Mouse (Mus musculus): Measurements from ENCODE around the gene Nup85. TPM values are rescaled to one million over a fixed set of nuclear protein-coding genes. Genes with fewer than 3 reads are reported as not detected.
A peak's percentile ranks its signal among the peaks of the same experiment; 100 is the strongest.

Gene Nup85
- polyA plus RNA-seq, 1 experiment = 42.6 TPM

DNA sequence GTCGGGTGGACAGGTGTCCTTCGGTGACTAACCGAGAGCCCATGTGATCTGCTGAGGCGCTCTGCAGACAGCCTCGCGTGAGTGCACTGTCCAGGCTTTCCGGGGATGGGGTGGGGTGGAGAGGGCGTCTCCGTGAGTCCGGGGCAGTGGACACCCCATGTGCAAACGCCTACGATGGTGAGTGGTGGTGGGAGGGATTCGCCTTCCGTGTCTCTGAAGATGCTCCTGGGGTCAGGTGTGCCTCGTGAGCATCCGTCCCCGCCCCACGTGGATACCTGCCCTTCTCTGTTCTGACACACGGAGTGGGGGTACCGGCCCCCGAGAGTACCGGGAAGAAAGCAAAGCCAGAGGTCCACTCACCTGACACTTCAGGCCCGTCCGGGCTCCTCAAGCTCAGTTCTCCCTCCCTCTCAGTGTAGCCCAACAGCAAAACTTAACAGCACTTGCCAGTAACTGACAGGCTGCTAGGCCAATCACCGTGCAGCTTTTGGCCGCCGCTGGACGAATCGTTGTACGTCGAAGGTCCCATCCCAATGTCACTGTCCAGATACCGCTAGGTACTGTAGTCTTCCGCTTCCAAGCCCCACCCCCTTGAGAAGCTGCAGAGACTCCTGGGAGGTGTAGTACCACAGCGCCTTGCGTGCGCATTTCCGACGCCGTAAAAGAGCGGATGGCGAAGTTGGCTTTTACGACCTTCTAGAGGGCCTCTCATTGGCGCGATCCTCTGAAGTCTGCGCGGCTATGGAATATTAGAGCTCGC lies 63.7 kb downstream of the Nup85 start, which contains the start of gene Slc25a19:
Gene Slc25a19 (minus strand): TSS at position 591 of the 760 bp plus-strand sequence.
- H3K4me3 ChIP-seq (ENCODE audit: control insufficient read depth, low read depth, low read length) = peak within 1 kb of the TSS; percentile 90
- no peaks in the 10 kb centered on the region for H3K36me3 ChIP-seq (ENCODE audit: control insufficient read depth, insufficient read depth, low read length)
- H3K27ac ChIP-seq (ENCODE audit: control insufficient read depth, insufficient read depth, low read depth, low read length) = peak within 1 kb of the TSS; percentile 86
- no peak for TF ChIP-seq CTCF (IDR thresholded peaks at IDR 0.05; ENCODE audit: control insufficient read depth, insufficient read depth, insufficient replicate concordance, low read depth, low read length)
- peak; percentile 83 for TF ChIP-seq POLR2A (IDR thresholded peaks at IDR 0.05; ENCODE audit: control insufficient read depth, low read depth, low read length)
- no peaks in the 10 kb centered on the region for H3K27me3 ChIP-seq (ENCODE audit: control insufficient read depth, insufficient read depth, low read length)
- peaks cover 2% of the 10 kb centered on the region; the same call in 1 of the 2 replicates for H3K4me1 ChIP-seq (ENCODE audit: control insufficient read depth, insufficient read depth, low read length)

- Histone ChIP-seq H3K27ac (ENCODE audit: control insufficient read depth, insufficient read depth, low read depth, low read length) (no peak overlapping the region), H3K4me1 (ENCODE audit: control insufficient read depth, insufficient read depth, low read length) (peaks cover 2% of the 10 kb centered on the region; the same call in 1 of the 2 replicates), H3K4me3 (ENCODE audit: control insufficient read depth, low read depth, low read length) (peak overlapping the region; percentile 90), H3K27me3 (ENCODE audit: control insufficient read depth, insufficient read depth, low read length) (no peaks in the 10 kb centered on the region), H3K36me3 (ENCODE audit: control insufficient read depth, insufficient read depth, low read length) (no peaks in the 10 kb centered on the region)
- TF ChIP-seq POLR2A (IDR thresholded peaks at IDR 0.05; ENCODE audit: control insufficient read depth, low read depth, low read length) (no peak), CTCF (IDR thresholded peaks at IDR 0.05; ENCODE audit: control insufficient read depth, insufficient read depth, insufficient replicate concordance, low read depth, low read length) (no peak)
Observed at GRCm38 (mm10) chr11:115628465-115629101, 64.3 kb downstream of the Nup85 start.

DNA sequence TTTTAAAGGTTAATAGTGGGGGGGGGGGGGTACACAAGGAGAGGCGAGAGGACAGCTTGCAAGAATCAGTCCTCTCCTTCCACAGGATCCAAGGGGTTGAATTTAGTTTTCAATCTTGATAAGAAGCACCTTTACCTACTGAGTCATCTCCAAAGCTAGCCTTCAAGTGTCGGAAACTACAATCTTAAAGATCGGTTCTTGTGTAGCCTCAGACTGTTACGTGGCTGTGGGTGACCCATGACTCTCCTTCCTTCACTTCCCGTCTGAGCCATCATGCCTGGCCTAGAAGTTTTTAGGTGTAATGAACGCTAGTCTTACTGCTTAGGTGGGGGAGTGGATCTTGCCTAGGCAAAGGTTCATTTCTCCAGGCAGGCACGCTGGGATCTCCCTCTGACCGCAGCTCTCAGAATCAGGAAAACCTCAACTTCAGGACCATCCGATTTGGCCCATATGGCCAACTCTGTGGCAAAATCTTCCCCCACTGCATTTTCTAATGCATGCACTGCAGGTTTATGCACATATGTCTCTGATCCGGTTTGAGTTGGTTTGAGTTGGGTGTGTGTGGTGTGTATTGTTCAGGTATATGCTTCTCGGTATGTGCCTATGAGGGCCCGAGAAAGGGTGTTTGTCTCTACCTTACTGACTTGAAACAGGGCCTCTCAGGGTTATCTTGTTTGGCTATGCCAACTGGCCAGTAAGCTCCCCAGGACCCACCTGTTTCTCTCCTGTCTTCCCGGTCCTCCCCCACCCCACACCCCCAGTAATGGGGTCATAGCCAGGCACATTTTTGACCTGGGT lies 65.7 kb downstream of the Nup85 start:
- no peak overlapping the region for H3K27ac ChIP-seq (ENCODE audit: control insufficient read depth, insufficient read depth, low read depth, low read length)
- H3K27me3 ChIP-seq (ENCODE audit: control insufficient read depth, insufficient read depth, low read length) = no peaks in the 10 kb centered on the region
- TF ChIP-seq CTCF (IDR thresholded peaks at IDR 0.05; ENCODE audit: control insufficient read depth, insufficient read depth, insufficient replicate concordance, low read depth, low read length) (no peak), POLR2A (IDR thresholded peaks at IDR 0.05; ENCODE audit: control insufficient read depth, low read depth, low read length) (no peak)
- H3K36me3 ChIP-seq (ENCODE audit: control insufficient read depth, insufficient read depth, low read length) = no peaks in the 10 kb centered on the region
- peaks cover 2% of the 10 kb centered on the region for H3K4me1 ChIP-seq (ENCODE audit: control insufficient read depth, insufficient read depth, low read length)
- H3K4me3 ChIP-seq (ENCODE audit: control insufficient read depth, low read depth, low read length) = no peak overlapping the region

- Histone ChIP-seq H3K27ac (ENCODE audit: control insufficient read depth, insufficient read depth, low read depth, low read length) (no peak overlapping the region), H3K4me3 (ENCODE audit: control insufficient read depth, low read depth, low read length) (no peak overlapping the region), H3K36me3 (ENCODE audit: control insufficient read depth, insufficient read depth, low read length) (no peaks in the 10 kb centered on the region), H3K4me1 (ENCODE audit: control insufficient read depth, insufficient read depth, low read length) (peaks cover 2% of the 10 kb centered on the region), H3K27me3 (ENCODE audit: control insufficient read depth, insufficient read depth, low read length) (no peaks in the 10 kb centered on the region)
- TF ChIP-seq CTCF (IDR thresholded peaks at IDR 0.05; ENCODE audit: control insufficient read depth, insufficient read depth, insufficient replicate concordance, low read depth, low read length) = no peak
- no peak for TF ChIP-seq POLR2A (IDR thresholded peaks at IDR 0.05; ENCODE audit: control insufficient read depth, low read depth, low read length)
Observed at GRCm38 (mm10) chr11:115630532-115631504, 66.6 kb downstream of the Nup85 start.

DNA sequence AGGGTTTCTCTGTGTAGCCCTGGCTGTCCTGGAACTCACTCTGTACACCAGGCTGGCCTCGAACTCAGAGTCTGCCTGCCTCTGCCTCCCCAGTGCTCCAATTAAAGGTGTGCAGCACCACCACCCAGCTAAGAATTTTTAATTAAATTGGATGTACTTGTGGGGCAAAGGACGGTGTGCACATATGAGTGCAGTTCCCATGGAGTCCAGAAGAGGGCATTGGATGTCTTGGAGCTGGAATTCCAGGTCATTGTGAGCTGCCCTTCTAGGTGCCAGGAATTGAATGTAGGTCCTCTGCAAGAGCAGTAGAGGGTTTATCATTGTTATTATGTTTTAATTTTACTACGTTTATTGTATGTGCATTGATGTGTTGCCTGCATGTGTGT lies 67.3 kb downstream of the Nup85 start:
- H3K4me1 ChIP-seq (ENCODE audit: control insufficient read depth, insufficient read depth, low read length) = peaks cover 2% of the 10 kb centered on the region
- H3K27me3 ChIP-seq (ENCODE audit: control insufficient read depth, insufficient read depth, low read length) = no peaks in the 10 kb centered on the region
- H3K36me3 ChIP-seq (ENCODE audit: control insufficient read depth, insufficient read depth, low read length) = no peaks in the 10 kb centered on the region
- TF ChIP-seq POLR2A (IDR thresholded peaks at IDR 0.05; ENCODE audit: control insufficient read depth, low read depth, low read length) (no peak), CTCF (IDR thresholded peaks at IDR 0.05; ENCODE audit: control insufficient read depth, insufficient read depth, insufficient replicate concordance, low read depth, low read length) (peak; percentile 30; the same call in 1 of the 2 replicates)
- no peak overlapping the region for H3K4me3 ChIP-seq (ENCODE audit: control insufficient read depth, low read depth, low read length)
- no peak overlapping the region for H3K27ac ChIP-seq (ENCODE audit: control insufficient read depth, insufficient read depth, low read depth, low read length)

GRCm38 (mm10) chr11:115632247-115632646 lies 68.0 kb downstream of the Nup85 start:
- Histone ChIP-seq H3K36me3 (ENCODE audit: control insufficient read depth, insufficient read depth, low read length) (no peaks in the 10 kb centered on the region), H3K4me3 (ENCODE audit: control insufficient read depth, low read depth, low read length) (no peak overlapping the region), H3K27ac (ENCODE audit: control insufficient read depth, insufficient read depth, low read depth, low read length) (no peak overlapping the region), H3K27me3 (ENCODE audit: control insufficient read depth, insufficient read depth, low read length) (no peaks in the 10 kb centered on the region), H3K4me1 (ENCODE audit: control insufficient read depth, insufficient read depth, low read length) (peaks cover 2% of the 10 kb centered on the region)
- TF ChIP-seq CTCF (IDR thresholded peaks at IDR 0.05; ENCODE audit: control insufficient read depth, insufficient read depth, insufficient replicate concordance, low read depth, low read length) = no peak
- no peak for TF ChIP-seq POLR2A (IDR thresholded peaks at IDR 0.05; ENCODE audit: control insufficient read depth, low read depth, low read length)

Data from testis, adult 2 months (tissue).